Mouse (Mus musculus) activated CD4-positive, CD25-positive, alpha-beta regulatory T cell, adult 9 weeks (primary cell): ENCODE results near the gene Nek3. TPM values are rescaled to one million over a fixed set of nuclear protein-coding genes. Genes with fewer than 3 reads are reported as not detected.

Experiments
- polyA plus RNA-seq: library from polyadenylated mRNA; unstranded; fragments of 100-300 nt; shearing (Covaris generic); gene quantifications from one replicate; pipeline ENCODE4 v1.2.1, GENCODE M21; 2017

Nek3 gene
- polyA plus RNA-seq, result 10.5 TPM

DNA sequence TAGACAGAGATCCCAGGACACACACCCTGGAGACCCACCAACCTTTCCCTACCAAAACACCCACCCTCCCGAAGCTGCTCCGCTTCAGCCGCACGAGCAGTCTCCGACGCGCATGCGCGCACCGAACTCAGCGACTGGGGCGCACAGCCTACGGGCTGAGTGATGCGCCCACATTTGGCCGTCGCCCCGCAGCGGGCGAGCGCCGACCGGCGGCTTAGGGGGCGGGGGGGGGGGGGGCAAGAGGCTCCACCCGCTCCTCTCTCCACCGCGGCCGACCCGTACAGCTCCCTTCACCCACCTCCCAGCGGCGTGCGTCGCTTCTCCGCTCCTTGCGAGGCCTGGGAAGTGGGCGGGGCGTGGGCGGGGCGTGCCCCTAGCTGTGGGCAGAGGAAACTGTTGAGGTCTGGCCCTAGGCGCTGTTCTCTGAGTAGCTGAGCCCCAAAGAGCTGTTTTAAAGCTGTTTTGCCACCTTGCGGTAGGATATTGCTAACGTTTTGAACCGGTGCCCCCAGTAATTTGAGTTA is at the start of gene Nek3:
Gene Nek3, minus strand, starts transcription at position 356 of the 524 bp plus-strand sequence.

GRCm38 (mm10) chr8:22192660-22193431 is 26.6 kb upstream of the Nek3 start, which contains the start of gene Vps36:
Gene Vps36 (plus strand): TSS chr8:22192809.

DNA sequence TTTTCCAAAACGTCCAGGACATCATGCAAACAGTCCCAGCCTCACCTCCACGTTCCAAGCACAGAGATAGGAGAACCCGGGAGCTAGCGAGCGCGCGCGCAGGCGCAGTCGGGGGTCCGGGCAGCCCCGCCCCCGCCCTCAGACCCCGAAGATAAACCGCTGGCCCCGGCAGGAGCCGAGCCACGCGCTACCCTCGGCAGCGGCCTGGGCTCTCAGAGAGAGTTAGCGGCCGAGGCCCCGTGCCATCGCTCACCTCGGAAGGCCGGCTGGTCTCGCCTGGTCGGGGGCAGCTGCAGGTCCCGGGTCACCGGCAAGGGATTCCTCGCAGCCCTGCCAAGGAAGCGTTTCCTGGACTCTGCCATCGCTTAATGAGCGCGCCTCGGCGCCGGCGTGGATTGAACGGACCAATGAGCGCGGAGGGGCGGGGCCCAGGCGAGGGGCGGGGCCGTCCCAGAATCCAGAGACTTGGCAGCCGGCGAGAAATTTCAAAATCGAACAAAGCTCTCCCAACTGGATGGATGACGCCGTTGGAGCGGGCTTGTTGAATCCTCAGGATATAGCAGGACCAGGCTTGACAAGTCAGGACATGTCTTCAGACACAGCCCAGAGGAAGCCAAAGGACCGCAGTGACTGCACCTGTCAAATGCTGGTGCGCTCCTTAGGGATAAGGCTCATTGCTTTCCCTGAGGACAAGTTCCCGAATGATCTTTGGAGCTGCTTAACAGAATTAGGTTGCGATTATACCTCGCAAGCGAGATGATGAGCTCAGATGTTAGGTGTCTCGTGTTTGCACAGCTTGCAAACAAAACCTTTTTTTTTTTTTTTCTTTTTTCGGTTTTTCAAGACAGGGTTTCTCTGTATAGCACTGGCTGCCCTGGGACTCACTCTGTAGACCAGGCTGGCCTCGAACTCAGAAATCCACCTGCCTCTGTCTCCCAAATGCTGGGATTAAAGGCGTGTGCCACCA is 19.5 kb upstream of the Nek3 start, which contains the start of gene Ckap2:
Gene Ckap2, minus strand, starts transcription at position 389 of the 967 bp plus-strand sequence.

DNA sequence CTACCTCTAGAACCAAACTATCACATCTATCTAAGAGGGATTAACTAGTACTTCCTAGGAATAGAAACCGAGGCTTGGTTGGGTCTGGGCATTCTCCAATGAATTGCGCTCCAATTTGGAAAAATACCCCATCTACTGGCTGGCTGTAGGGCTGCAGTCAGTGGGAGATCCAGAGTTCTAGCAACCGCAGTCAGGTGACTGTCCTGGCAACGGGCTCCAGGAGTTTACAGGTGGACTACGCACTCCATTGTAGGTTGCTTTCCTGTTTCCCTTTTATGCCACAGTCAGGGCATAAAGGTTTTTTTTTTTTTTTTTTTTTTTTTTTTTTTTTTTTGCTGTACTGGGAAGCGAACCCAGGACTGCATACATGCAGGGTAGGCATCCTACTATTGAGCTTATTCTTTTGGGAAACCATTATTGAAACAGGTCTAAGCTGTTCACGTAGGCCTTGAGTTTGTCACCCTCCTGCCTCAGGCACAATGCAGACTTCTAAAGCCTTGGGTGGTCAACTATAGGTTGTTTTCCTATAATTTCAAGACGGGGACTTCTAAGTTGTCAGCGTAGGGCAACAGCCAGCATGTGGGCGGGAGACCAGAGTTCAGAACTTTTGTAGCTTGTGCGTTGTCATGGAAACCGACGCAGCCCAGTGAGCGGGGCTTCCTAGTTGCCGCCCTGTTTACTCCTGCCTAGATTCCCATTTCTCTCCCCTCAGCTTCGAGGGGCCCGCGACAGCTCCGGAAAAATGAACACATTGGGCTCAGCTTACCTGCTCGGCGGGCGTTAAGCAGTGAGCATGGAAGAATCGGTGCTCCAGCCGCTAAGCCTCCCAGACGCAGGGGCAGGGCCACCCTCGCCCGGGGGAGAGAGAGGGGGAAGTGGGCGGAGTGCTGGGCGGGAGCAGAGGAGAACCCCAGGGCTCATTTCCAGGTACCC is 41.7 kb downstream of the Nek3 start, which contains the start of gene Nek5:
Gene Nek5, minus strand, starts transcription at position 834 of the 933 bp plus-strand sequence.

Other genes starting within 250 kb of the Nek3 start
- not detected for gene Defb15, start 233.7 kb downstream of the Nek3 start, polyA plus RNA-seq
- gene Defb35, start 228.1 kb downstream of the Nek3 start, polyA plus RNA-seq, result not detected
- not detected for gene Defb13, start 219.7 kb downstream of the Nek3 start, polyA plus RNA-seq
- not detected for gene Fam90a1a, start 207.7 kb downstream of the Nek3 start, polyA plus RNA-seq
- not detected for gene Ccdc70, start 196.7 kb downstream of the Nek3 start, polyA plus RNA-seq
- 0.10 TPM for gene Atp7b, start 106.1 kb downstream of the Nek3 start, polyA plus RNA-seq
- 9.6 TPM for gene Alg11, start 105.7 kb downstream of the Nek3 start, polyA plus RNA-seq
- not detected for gene Nek5, start 41.4 kb downstream of the Nek3 start, polyA plus RNA-seq
- 4.4 TPM for gene Ckap2, start 19.4 kb upstream of the Nek3 start, polyA plus RNA-seq
- 45.3 TPM for gene Vps36, start 26.4 kb upstream of the Nek3 start, polyA plus RNA-seq
- gene Thsd1, start 60.9 kb upstream of the Nek3 start, polyA plus RNA-seq, result 0.16 TPM
- gene Tpte, start 117.0 kb upstream of the Nek3 start, polyA plus RNA-seq, result not detected
- gene Slc25a15, start 232.2 kb upstream of the Nek3 start, polyA plus RNA-seq, result 7.3 TPM
- gene Mrps31, start 244.9 kb upstream of the Nek3 start, polyA plus RNA-seq, result 26.7 TPM